Mouse (Mus musculus) neutrophil, adult 5-6 weeks (primary cell): ENCODE measurements around the gene Ldb2. TPM values are rescaled to one million over a fixed set of nuclear protein-coding genes. Genes with fewer than 3 reads are reported as not detected.

Source experiments
- ATAC-seq: fragments of 151-379, 151-347 bp; 2 replicates; pipeline ENCODE4 v1.8.0; 2017; ENCODE audit warnings: mild to moderate bottlenecking, moderate TSS enrichment; ENCODE audit not compliant: insufficient number of reproducible peaks, poor library complexity, low FRiP score, severe bottlenecking; ENCODE audit errors: extremely low read depth
- total RNA-seq: library from RNA; stranded (forward); fragments of 200-1000 nt; gene quantifications from 2 replicates; pipeline ENCODE4 v1.2.3, GENCODE M21; 2017

Gene Ldb2
- total RNA-seq, 1 experiment from 2014 or later, result not detected

- no peak for ATAC-seq
These were observed 305.3 kb downstream of the Ldb2 start for GRCm38 (mm10) chr5:44494133-44494532.

GRCm38 (mm10) chr5:44491526-44491925, 308.0 kb downstream of the Ldb2 start:
- no peak for ATAC-seq

GRCm38 (mm10) chr5:44490462-44490861, 309.0 kb downstream of the Ldb2 start:
- no peak for ATAC-seq

- no peak for ATAC-seq
These were observed 315.9 kb downstream of the Ldb2 start for GRCm38 (mm10) chr5:44483426-44484106.

- no peak for ATAC-seq
These were observed 318.1 kb downstream of the Ldb2 start for GRCm38 (mm10) chr5:44481406-44481805.

GRCm38 (mm10) chr5:44476356-44476755, 323.1 kb downstream of the Ldb2 start:
- ATAC-seq, result no peak

- no peak for ATAC-seq
These were observed 323.9 kb downstream of the Ldb2 start for GRCm38 (mm10) chr5:44475543-44475942.

GRCm38 (mm10) chr5:44473857-44474762, 325.4 kb downstream of the Ldb2 start:
- no peak for ATAC-seq

- ATAC-seq, result no peak
These were observed 334.2 kb downstream of the Ldb2 start for GRCm38 (mm10) chr5:44465238-44465637.
